Mouse (Mus musculus) C2C12 (cell line): Measurements from ENCODE around the gene Ei24.

Experiments used
- CEBPB ChIP-seq: IDR thresholded peaks from one replicate; pipeline ENCODE4 v1.6.1; 2011; ENCODE audit warnings: low read depth, mild to moderate bottlenecking, control low read depth, moderate library complexity
- CTCF ChIP-seq: IDR thresholded peaks from one replicate; pipeline ENCODE4 v1.5.1; 2011; ENCODE audit not compliant: control insufficient read depth, insufficient read depth, insufficient read length
- FOSL1 ChIP-seq: IDR thresholded peaks from one replicate; pipeline ENCODE4 v1.8.0; 2011; ENCODE audit warnings: mild to moderate bottlenecking, low read length; ENCODE audit not compliant: poor library complexity, insufficient read depth, severe bottlenecking
- MYOD1 ChIP-seq: IDR thresholded peaks from one replicate; pipeline ENCODE4 v1.6.1; 2011; ENCODE audit warnings: low read depth; ENCODE audit not compliant: control insufficient read depth, insufficient read length
- USF1 ChIP-seq: IDR thresholded peaks from one replicate; pipeline ENCODE4 v1.6.1; 2011; ENCODE audit warnings: low read depth, mild to moderate bottlenecking, control low read depth, moderate library complexity

GRCm38 (mm10) chr9:36846346-36846745 is 49.2 kb upstream of the Ei24 start:
- TF ChIP-seq FOSL1 (no peak), MYOD1 (no peak), CTCF (no peak), USF1 (no peak), CEBPB (no peak)
